32 mouse cellular contexts compared by ENCODE assay signal in genomic region chr2:122572438-122572837, GRCm38 (mm10). TPM values are rescaled to one million over a fixed set of nuclear protein-coding genes. Genes with fewer than 3 reads are reported as not detected.
DNase-seq lines count a peak whose midpoint lies in the region; ATAC-seq and TF ChIP-seq lines count a peak whose summit lies in the region.
"Had no signal": no experiment of that assay in that cellular context is flagged by ENCODE, and none has a peak within 500 bp of the region (broad histone marks: within the 10 kb centered on the region; RNA-seq: fewer than 3 reads in every experiment).

No protein-coding gene starts in this region.

- H3K36me3 ChIP-seq in CH12.LX (replicated peaks in 1 of 2; ENCODE audit: control insufficient read depth in 1 of 2, insufficient read depth in 1 of 2, low read length in 1 of 2), result no peaks in the 10 kb centered on the region
- no peaks in the 10 kb centered on the region for H3K36me3 ChIP-seq in midbrain, embryonic 13.5 days
- H3K36me3 ChIP-seq: embryonic facial prominence, embryonic 13.5 days; G1E; heart, embryonic 10.5 days; heart, embryonic 15.5 days; hindbrain, embryonic 12.5 days; intestine, embryonic 15.5 days; limb, embryonic 10.5 days; limb, embryonic 15.5 days; neural tube, embryonic 13.5 days had no signal

- no peak for TF ChIP-seq CTCF in CH12.LX (conservative IDR thresholded peaks at IDR 0.05 in 1 of 2, IDR thresholded peaks at IDR 0.05 in 1 of 2; ENCODE audit: low read depth in 2 of 2, low read length in 2 of 2)

- H3K27me3 ChIP-seq in CH12.LX (replicated peaks), result peaks cover 2% of the 10 kb centered on the region
- H3K27me3 ChIP-seq in midbrain, embryonic 13.5 days, result no peaks in the 10 kb centered on the region
- H3K27me3 ChIP-seq: embryonic facial prominence, embryonic 13.5 days; heart, embryonic 15.5 days; hindbrain, embryonic 12.5 days; intestine, embryonic 15.5 days; limb, embryonic 15.5 days; neural tube, embryonic 13.5 days had no signal

- TF ChIP-seq POLR2A in CH12.LX (IDR thresholded peaks at IDR 0.05; ENCODE audit: low read depth, low read length), result no peak

- H3K4me1 ChIP-seq in CH12.LX (ENCODE audit: control insufficient read depth in 1 of 2, insufficient read depth in 2 of 2), result peaks cover 0 to 24% of the 10 kb centered on the region in 2 experiments; a peak in 3 of 4 replicates
- no peaks in the 10 kb centered on the region for H3K4me1 ChIP-seq in midbrain, embryonic 13.5 days (replicated peaks)
- H3K4me1 ChIP-seq: embryonic facial prominence, embryonic 13.5 days; hindbrain, embryonic 12.5 days; limb, embryonic 15.5 days; neural tube, embryonic 13.5 days had no signal

- DNase-seq in 3T3-L1 (ENCODE audit: low read depth, low spot score) (peak; percentile 44), CH12.LX (ENCODE audit: extremely low read depth) (peak; percentile 33)
- no peak for DNase-seq in frontal cortex, adult 2 months (ENCODE audit: extremely low spot score in 1 of 2, low spot score in 1 of 2)
- DNase-seq in kidney, postnatal 14 days, result no peak
- DNase-seq: adrenal gland, adult 8-10 months; cerebellum, adult 11 months; cerebellum, adult 9-10 months; gastrocnemius, postnatal 10 days; heart, adult 11 months; kidney, adult 2 months; layer of hippocampus, adult 9-11 months; lung, postnatal 36 days; retina, postnatal 1 day; right cerebral cortex, postnatal 14 days; thymus, postnatal 25 days had no signal

- no peak overlapping the region for H3K27ac ChIP-seq in CH12.LX (ENCODE audit: insufficient read depth, low read depth)
- no peak overlapping the region for H3K27ac ChIP-seq in midbrain, embryonic 13.5 days
- H3K27ac ChIP-seq: embryonic facial prominence, embryonic 13.5 days; heart, embryonic 10.5 days; heart, embryonic 15.5 days; hindbrain, embryonic 12.5 days; hindbrain, postnatal 0 days; intestine, embryonic 15.5 days; kidney, postnatal 0 days; limb, embryonic 10.5 days; limb, embryonic 15.5 days; neural tube, embryonic 13.5 days had no signal

- ATAC-seq in hematopoietic stem cell, adult 5-6 weeks (replicated peaks in 1 of 2; ENCODE audit: insufficient read depth in 1 of 2, low FRiP score in 2 of 2, low TSS enrichment in 1 of 2, low read depth in 1 of 2, poor library complexity in 2 of 2, severe bottlenecking in 2 of 2), result peak; percentile 65 to 67; a peak in 3 of 4 replicates
- 0 out of 2 replicates have a peak, but pooled peaks have one; percentile 39 for ATAC-seq in neutrophil, adult 5-6 weeks (ENCODE audit: extremely low read depth, insufficient number of reproducible peaks, low FRiP score, poor library complexity, severe bottlenecking)
- ATAC-seq in midbrain, embryonic 13.5 days, result no peak
- ATAC-seq: forebrain, embryonic 16.5 days; hindbrain, postnatal 0 days; intestine, embryonic 15.5 days; midbrain, embryonic 16.5 days had no signal

- no peak for TF ChIP-seq EP300 in CH12.LX (IDR thresholded peaks at IDR 0.05; ENCODE audit: low read length)

- TF ChIP-seq RAD21 in CH12.LX (IDR thresholded peaks at IDR 0.05; ENCODE audit: low read depth, low read length), result no peak

- WGBS in midbrain, embryonic 13.5 days, result 81% methylated on average over 1 of the region's 1 CpGs

- H3K79me2 ChIP-seq in CH12.LX (replicated peaks; ENCODE audit: control insufficient read depth, extremely low read depth, insufficient read depth, poor library complexity, severe bottlenecking), result no peaks in the 10 kb centered on the region

- dilution Hi-C loops in CH12.LX (cut with MboI; ENCODE audit: extremely low pct_ligation_motif_present, extremely low pct_unique_long_range_greater_than_20kb, low sequenced_read_pairs), result no loop called here

- 0 out of 2 replicates have a peak overlapping the region, but pooled peaks have one; percentile 29 for H3K4me2 ChIP-seq in CH12.LX (ENCODE audit: insufficient read depth, low read depth, poor library complexity, severe bottlenecking)
- no peak overlapping the region for H3K4me2 ChIP-seq in midbrain, embryonic 13.5 days (replicated peaks)
- H3K4me2 ChIP-seq: embryonic facial prominence, embryonic 13.5 days; heart, embryonic 15.5 days; hindbrain, embryonic 12.5 days; intestine, embryonic 15.5 days; limb, embryonic 15.5 days; neural tube, embryonic 13.5 days had no signal

- no peak overlapping the region for H3K4me3 ChIP-seq in CH12.LX (replicated peaks in 1 of 3; ENCODE audit: low read depth in 2 of 3, low read length in 2 of 3, poor library complexity in 1 of 3)
- H3K4me3 ChIP-seq in midbrain, embryonic 13.5 days (replicated peaks), result no peak overlapping the region
- H3K4me3 ChIP-seq: embryonic facial prominence, embryonic 13.5 days; heart, embryonic 10.5 days; heart, embryonic 15.5 days; hindbrain, embryonic 12.5 days; intestine, embryonic 15.5 days; limb, embryonic 10.5 days; limb, embryonic 15.5 days; myocyte; neural tube, embryonic 13.5 days had no signal

- H3K9ac ChIP-seq in CH12.LX (ENCODE audit: insufficient read depth, low read depth), result no peak overlapping the region
- no peak overlapping the region for H3K9ac ChIP-seq in midbrain, embryonic 13.5 days (replicated peaks)
- H3K9ac ChIP-seq: embryonic facial prominence, embryonic 13.5 days; heart, embryonic 15.5 days; hindbrain, embryonic 12.5 days; intestine, embryonic 15.5 days; limb, embryonic 15.5 days; neural tube, embryonic 13.5 days had no signal

- H3K9me3 ChIP-seq in CH12.LX (replicated peaks; ENCODE audit: low read length), result no peaks in the 10 kb centered on the region
- H3K9me3 ChIP-seq in midbrain, embryonic 13.5 days, result no peaks in the 10 kb centered on the region
- H3K9me3 ChIP-seq: embryonic facial prominence, embryonic 13.5 days; G1E; heart, embryonic 10.5 days; heart, embryonic 15.5 days; hindbrain, embryonic 12.5 days; intestine, embryonic 15.5 days; limb, embryonic 10.5 days; limb, embryonic 15.5 days; neural tube, embryonic 13.5 days had no signal

- in situ Hi-C loops in CH12.LX (cut with MboI; ENCODE audit: low pct_ligation_motif_present, low pct_unique_long_range_greater_than_20kb, low sequenced_read_pairs), result loop anchor here (10.0 kb wide), 2 partner anchors 52 to 102 kb away; no protein-coding TSS in a partner anchor

TF ChIP-seq in CH12.LX, 34 proteins besides CTCF, POLR2A, EP300 and RAD21:
- TF ChIP-seq IRF4 (IDR thresholded peaks at IDR 0.05; ENCODE audit: low read depth, low read length) (peak; percentile 36; the same call in 1 of the 2 replicates), ETS1 (conservative IDR thresholded peaks at IDR 0.05; ENCODE audit: low read depth, low read length) (no peak), MAFK (IDR thresholded peaks at IDR 0.05; ENCODE audit: insufficient replicate concordance, low read length) (no peak), UBTF (IDR thresholded peaks at IDR 0.05; ENCODE audit: low read depth, low read length) (no peak), NRF1 (IDR thresholded peaks at IDR 0.05; ENCODE audit: low read depth, low read length) (no peak), ZC3H11A (IDR thresholded peaks at IDR 0.05; ENCODE audit: low read depth, low read length) (no peak)

RNA-seq across cellular contexts. Expression of gene Gatm, which starts 38.7 kb away (rescaled TPM):
- total RNA-seq in CH12.LX (2012; rRNA removed) (35.9 and 46.0 TPM in 2 replicates), CH12.LX (2014; rRNA removed) (23.3 and 25.0 TPM in 2 replicates)
- 8.8 and 13.0 TPM in 2 replicates for polyA plus RNA-seq in CH12.LX (2012; ENCODE audit: insufficient read length, low read depth)
- total RNA-seq in hematopoietic stem cell, adult 5-6 weeks (2017), result 26.8 and 40.8 TPM in 2 replicates
- 0.37 and 1.0 TPM in 2 replicates for total RNA-seq in neutrophil, adult 5-6 weeks (2017)
- polyA plus RNA-seq in frontal cortex, adult 2 months (2012; rRNA removed), result 111 and 114 TPM in 2 replicates
- 21.8 and 25.7 TPM in 2 replicates for polyA plus RNA-seq in midbrain, embryonic 13.5 days (2015; fragmentation: Nextera tagmentation; extraction: Ambion mirVana)
- total RNA-seq: G1E had no signal
- polyA plus RNA-seq: G1E had no signal

Comparison
In these comparisons a context has a peak if more than half of its experiments do, and no peak if none do; other contexts are left out.
1. DNase-seq: peak in 3T3-L1 (single experiment) and CH12.LX (single experiment); none in frontal cortex, adult 2 months (0 of 2) and kidney, postnatal 14 days (single experiment).
2. RNA of gene Gatm, which starts 38.7 kb away (total RNA-seq): 23.3 to 46.0 TPM in CH12.LX and 26.8 to 40.8 TPM in hematopoietic stem cell, adult 5-6 weeks; 0.37 to 1.0 TPM in neutrophil, adult 5-6 weeks; every median in the first group is over 10 times any median in the second.